Mouse (Mus musculus) bone marrow, adult 2 months (tissue): Measurements from ENCODE around the gene Ss18l1.

Experiments
- CTCF ChIP-seq: fragments of 200-500 bp; IDR thresholded peaks from 2 replicates; pipeline ENCODE4 v1.5.1; 2011; ENCODE audit warnings: low read length, control low read depth; ENCODE audit not compliant: control insufficient read depth, insufficient read depth
- POLR2A ChIP-seq: fragments of 200-500 bp; IDR thresholded peaks from 2 replicates; pipeline ENCODE4 v1.6.1; 2011; ENCODE audit warnings: low read depth, mild to moderate bottlenecking, control low read depth, low read length, borderline replicate concordance; ENCODE audit not compliant: control insufficient read depth

DNA sequence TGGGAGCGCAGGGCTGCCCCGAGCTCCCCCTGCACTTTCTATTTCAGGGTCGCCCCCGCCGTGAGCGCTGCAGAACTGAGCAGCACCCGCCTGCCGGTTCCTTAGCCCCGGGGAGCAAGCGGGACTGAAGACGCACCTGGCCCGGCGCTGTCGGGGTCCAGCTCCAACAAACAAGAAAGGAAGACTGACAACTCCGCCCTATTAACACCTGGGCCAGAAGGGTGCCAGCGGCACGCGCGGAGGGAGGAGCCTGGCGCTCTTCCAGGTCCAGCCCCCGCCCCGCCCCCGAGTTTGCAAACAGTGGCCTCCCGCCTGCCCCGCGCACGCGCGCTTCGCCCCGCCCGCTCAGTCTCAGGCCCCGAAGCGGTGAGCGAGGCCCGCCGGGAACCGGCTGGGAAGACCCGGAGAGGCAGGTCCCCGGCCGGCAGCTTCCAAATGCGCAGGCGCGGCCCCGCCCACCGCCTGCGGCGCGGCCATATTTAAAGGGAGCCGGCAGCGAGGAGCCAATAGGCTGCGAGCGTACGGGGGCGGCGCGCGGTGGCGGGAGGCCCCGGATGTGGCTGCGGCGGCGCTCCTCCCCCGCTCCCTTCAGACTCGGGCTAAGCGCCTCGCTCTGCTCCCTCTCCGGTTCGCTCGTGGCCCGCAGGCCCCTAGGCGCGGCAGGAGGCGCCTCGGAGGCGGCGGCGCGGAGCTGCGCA, 17.8 kb upstream of the Ss18l1 start, which contains the start of gene Lsm14b:
- TF ChIP-seq CTCF (no peak), POLR2A (peak; percentile 67; the same call in 1 of the 2 replicates)
